ENCODE assay signal across 12 mouse cellular contexts in the genomic region with DNA sequence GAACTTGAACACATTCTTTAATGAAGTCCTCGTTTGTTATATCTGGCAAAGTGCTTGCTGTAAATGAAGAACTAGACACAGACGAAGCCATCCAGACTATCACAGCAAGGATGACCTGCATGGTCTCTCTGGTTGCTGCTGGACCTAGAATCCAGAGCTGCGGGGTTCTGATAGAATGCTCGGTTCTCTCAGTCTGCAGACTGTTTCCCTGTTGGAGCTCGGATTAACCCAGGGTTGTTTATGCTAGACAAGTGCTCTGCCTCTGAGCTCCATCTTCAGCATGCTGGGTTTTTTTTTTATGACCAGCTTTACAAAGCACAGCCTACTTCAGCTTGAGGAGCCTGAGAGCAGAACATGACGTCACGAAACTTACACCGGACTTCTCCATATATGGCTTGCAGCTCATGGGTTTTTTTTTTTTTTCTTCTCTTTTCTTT. TPM values are rescaled to one million over a fixed set of nuclear protein-coding genes. Genes with fewer than 3 reads are reported as not detected.
DNase-seq lines count a peak whose midpoint lies in the region; ATAC-seq and TF ChIP-seq lines count a peak whose summit lies in the region.
"Had no signal": no experiment of that assay in that cellular context is flagged by ENCODE, and none has a peak within 500 bp of the region (broad histone marks: within the 10 kb centered on the region; RNA-seq: fewer than 3 reads in every experiment).

No protein-coding gene starts in this region.

- no peaks in the 10 kb centered on the region for H3K27me3 ChIP-seq in spleen, adult 2 months (ENCODE audit: control insufficient read depth, insufficient read depth, low read length)
- H3K27me3 ChIP-seq in intestine, postnatal 0 days (replicated peaks; ENCODE audit: control insufficient read depth, insufficient read depth, low read length): no peaks in the 10 kb centered on the region
- H3K27me3 ChIP-seq in heart, embryonic 11.5 days (ENCODE audit: control insufficient read depth, insufficient read depth, low read length): no peaks in the 10 kb centered on the region
- H3K27me3 ChIP-seq in forebrain, embryonic 15.5 days: no peaks in the 10 kb centered on the region
- H3K27me3 ChIP-seq: limb, embryonic 13.5 days had no signal

- peaks cover 12% of the 10 kb centered on the region; the same call in 1 of the 2 replicates for H3K4me1 ChIP-seq in spleen, adult 2 months (ENCODE audit: control insufficient read depth, insufficient read depth, insufficient read length)
- H3K4me1 ChIP-seq in intestine, postnatal 0 days (replicated peaks; ENCODE audit: control insufficient read depth, insufficient read depth, low read length): no peaks in the 10 kb centered on the region
- peaks cover 2% of the 10 kb centered on the region; the same call in 1 of the 2 replicates for H3K4me1 ChIP-seq in heart, embryonic 11.5 days (ENCODE audit: control insufficient read depth, insufficient read depth, low read length)
- H3K4me1 ChIP-seq in forebrain, embryonic 15.5 days: no peaks in the 10 kb centered on the region

- no peak for TF ChIP-seq CTCF in spleen, adult 2 months (IDR thresholded peaks at IDR 0.05; ENCODE audit: extremely low read depth, insufficient read depth, insufficient read length, insufficient replicate concordance)
- TF ChIP-seq CTCF in intestine, postnatal 0 days (IDR thresholded peaks at IDR 0.05; ENCODE audit: low read depth): no peak

- peak overlapping the region; percentile 68 for H3K27ac ChIP-seq in spleen, adult 2 months (ENCODE audit: insufficient read depth, low read length)
- H3K27ac ChIP-seq in intestine, postnatal 0 days (ENCODE audit: low read depth, low read length): 0 out of 2 replicates have a peak overlapping the region, but pooled peaks have one; percentile 21
- H3K27ac ChIP-seq in heart, embryonic 11.5 days (ENCODE audit: low read depth, low read length): no peak overlapping the region
- no peak overlapping the region for H3K27ac ChIP-seq in forebrain, embryonic 15.5 days (replicated peaks)
- H3K27ac ChIP-seq: limb, embryonic 13.5 days had no signal

- H3K9me3 ChIP-seq in intestine, postnatal 0 days (ENCODE audit: control insufficient read depth): no peaks in the 10 kb centered on the region
- no peaks in the 10 kb centered on the region for H3K9me3 ChIP-seq in heart, embryonic 11.5 days (replicated peaks; ENCODE audit: control insufficient read depth, low read length)
- H3K9me3 ChIP-seq in forebrain, embryonic 15.5 days: no peaks in the 10 kb centered on the region
- H3K9me3 ChIP-seq: limb, embryonic 13.5 days had no signal

- WGBS in spleen, adult 2 months: 4% methylated on average over 8 of the region's 8 CpGs
- 34% methylated on average over 8 of the region's 8 CpGs for WGBS in intestine, postnatal 0 days
- 64% methylated on average over 8 of the region's 8 CpGs for WGBS in heart, embryonic 11.5 days (ENCODE audit: insufficient replicate concordance)
- 85% methylated on average over 8 of the region's 8 CpGs for WGBS in forebrain, embryonic 15.5 days

- H3K36me3 ChIP-seq in spleen, adult 2 months (ENCODE audit: control insufficient read depth, insufficient read depth, low read length): peaks cover 1% of the 10 kb centered on the region
- H3K36me3 ChIP-seq in intestine, postnatal 0 days (ENCODE audit: control insufficient read depth, insufficient read depth): no peaks in the 10 kb centered on the region
- H3K36me3 ChIP-seq in heart, embryonic 11.5 days (ENCODE audit: control insufficient read depth, insufficient read depth, low read length): no peaks in the 10 kb centered on the region
- H3K36me3 ChIP-seq in forebrain, embryonic 15.5 days: no peaks in the 10 kb centered on the region
- H3K36me3 ChIP-seq: limb, embryonic 13.5 days had no signal

- peak; percentile 28 to 78 for DNase-seq in spleen, adult 2 months (ENCODE audit: low read depth in 1 of 2, low spot score in 2 of 2)
- DNase-seq in spleen, postnatal 10 days (ENCODE audit: low spot score in 2 of 2): no peak
- DNase-seq in urinary bladder, adult 2 months (ENCODE audit: low spot score): no peak
- no peak for DNase-seq in c-Kit-positive CD71-positive TER-119-positive erythroid progenitor cells, embryonic 14.5 days (ENCODE audit: low spot score)
- DNase-seq: cerebellum, adult 9-11 months; gastrocnemius, postnatal 14 days; kidney, adult 9 months had no signal

- no peak overlapping the region for H3K9ac ChIP-seq in intestine, postnatal 0 days (ENCODE audit: low read depth, low read length)
- no peak overlapping the region for H3K9ac ChIP-seq in heart, embryonic 11.5 days (ENCODE audit: low read depth, low read length)
- no peak overlapping the region for H3K9ac ChIP-seq in forebrain, embryonic 15.5 days (replicated peaks)
- H3K9ac ChIP-seq: limb, embryonic 13.5 days had no signal

- ATAC-seq in intestine, postnatal 0 days: peak; percentile 68
- peak; percentile 58 for ATAC-seq in monocyte, adult 5-6 weeks (replicated peaks; ENCODE audit: insufficient number of reproducible peaks, low FRiP score, low TSS enrichment, poor library complexity, severe bottlenecking)
- no peak for ATAC-seq in heart, embryonic 11.5 days (replicated peaks; ENCODE audit: insufficient number of reproducible peaks, low FRiP score, low TSS enrichment)
- ATAC-seq in forebrain, embryonic 15.5 days (replicated peaks): no peak

- H3K4me2 ChIP-seq in intestine, postnatal 0 days (replicated peaks; ENCODE audit: low read depth): peak overlapping the region; percentile 48
- no peak overlapping the region for H3K4me2 ChIP-seq in heart, embryonic 11.5 days
- H3K4me2 ChIP-seq in forebrain, embryonic 15.5 days (replicated peaks): no peak overlapping the region
- H3K4me2 ChIP-seq: limb, embryonic 13.5 days had no signal

- TF ChIP-seq POLR2A in spleen, adult 2 months (IDR thresholded peaks at IDR 0.05; ENCODE audit: low read depth, low read length): no peak

- H3K4me3 ChIP-seq in spleen, adult 2 months (ENCODE audit: extremely low read depth, insufficient read depth, insufficient read length): peak overlapping the region; percentile 60
- peak overlapping the region; percentile 18 for H3K4me3 ChIP-seq in intestine, postnatal 0 days (ENCODE audit: low read depth, low read length)
- no peak overlapping the region for H3K4me3 ChIP-seq in heart, embryonic 11.5 days (ENCODE audit: low read depth, low read length)
- no peak overlapping the region for H3K4me3 ChIP-seq in forebrain, embryonic 15.5 days
- H3K4me3 ChIP-seq: limb, embryonic 13.5 days had no signal

RNA-seq across cellular contexts. Expression of gene Glipr1, which starts 5.5 kb away (rescaled TPM):
- polyA plus RNA-seq in spleen, adult 2 months (2012; rRNA removed): 26.0 and 30.3 TPM in 2 replicates
- 8.9 and 11.8 TPM in 2 replicates for polyA plus RNA-seq in intestine, postnatal 0 days (2015; fragmentation: Nextera tagmentation; extraction: Ambion mirVana)
- total RNA-seq in monocyte, adult 5-6 weeks (2017): 136 to 239 TPM (median 213 TPM) in 3 replicates
- polyA plus RNA-seq in urinary bladder, adult 2 months (2012; rRNA removed): 48.5 and 55.4 TPM in 2 replicates
- polyA plus RNA-seq in heart, embryonic 11.5 days (2014; fragmentation: Nextera tagmentation; extraction: Ambion mirVana): 1.5 and 2.1 TPM in 2 replicates
- polyA plus RNA-seq in forebrain, embryonic 15.5 days (2015; fragmentation: Nextera tagmentation; extraction: Ambion mirVana): 0.42 and 0.65 TPM in 2 replicates

RNA-seq across cellular contexts. Expression of gene Krr1, which starts 24.5 kb away (rescaled TPM):
- polyA plus RNA-seq in spleen, adult 2 months (2012; rRNA removed): 2.3 and 3.1 TPM in 2 replicates
- polyA plus RNA-seq in intestine, postnatal 0 days (2015; fragmentation: Nextera tagmentation; extraction: Ambion mirVana): 12.7 and 13.6 TPM in 2 replicates
- 29.9 to 37.7 TPM (median 33.8 TPM) in 3 replicates for total RNA-seq in monocyte, adult 5-6 weeks (2017)
- 24.4 and 26.9 TPM in 2 replicates for polyA plus RNA-seq in urinary bladder, adult 2 months (2012; rRNA removed)
- 35.4 and 35.6 TPM in 2 replicates for polyA plus RNA-seq in heart, embryonic 11.5 days (2014; fragmentation: Nextera tagmentation; extraction: Ambion mirVana)
- polyA plus RNA-seq in forebrain, embryonic 15.5 days (2015; fragmentation: Nextera tagmentation; extraction: Ambion mirVana): 47.8 and 51.1 TPM in 2 replicates

Comparison
In these comparisons a context has a peak if more than half of its experiments do, and no peak if none do; other contexts are left out.
1. DNase-seq: peak in spleen, adult 2 months (2 of 2); none in spleen, postnatal 10 days (0 of 2), urinary bladder, adult 2 months (single experiment) and c-Kit-positive CD71-positive TER-119-positive erythroid progenitor cells, embryonic 14.5 days (single experiment).
2. H3K27ac ChIP-seq: peak in spleen, adult 2 months (single experiment) and intestine, postnatal 0 days (single experiment); none in heart, embryonic 11.5 days (single experiment) and forebrain, embryonic 15.5 days (single experiment).
3. H3K4me3 ChIP-seq: peak in spleen, adult 2 months (single experiment) and intestine, postnatal 0 days (single experiment); none in heart, embryonic 11.5 days (single experiment) and forebrain, embryonic 15.5 days (single experiment).
4. ATAC-seq: peak in intestine, postnatal 0 days (single experiment) and monocyte, adult 5-6 weeks (single experiment); none in heart, embryonic 11.5 days (single experiment) and forebrain, embryonic 15.5 days (single experiment).